Mouse (Mus musculus) spleen, adult 2 months (tissue): ENCODE results near the gene Dnajc8. TPM values are rescaled to one million over a fixed set of nuclear protein-coding genes. Genes with fewer than 3 reads are reported as not detected.

Experiments used
- DNase-seq, 2 experiments: peaks; one replicate each; pipeline versions ENCODE4 v3.0.0 to v3.0.0-alpha.2; 2012 to 2021; ENCODE audit warnings: low spot score in 2 of 2, low read depth in 1 of 2
- H3K27ac ChIP-seq: fragments of 200-500 bp; 2 replicates; pipeline ENCODE4 v1.5.1; 2012; ENCODE audit warnings: low read length, inconsistent platforms; ENCODE audit not compliant: insufficient read depth
- H3K27me3 ChIP-seq: fragments of 200-500 bp; 2 replicates; pipeline ENCODE4 v1.6.1; 2012; ENCODE audit warnings: mild to moderate bottlenecking, moderate library complexity, low read length, inconsistent platforms; ENCODE audit not compliant: control insufficient read depth, insufficient read depth
- H3K36me3 ChIP-seq: fragments of 200-500 bp; 2 replicates; pipeline ENCODE4 v1.6.1; 2012; ENCODE audit warnings: mild to moderate bottlenecking, low read length, inconsistent platforms; ENCODE audit not compliant: control insufficient read depth, insufficient read depth
- H3K4me1 ChIP-seq: fragments of 200-500 bp; 2 replicates; pipeline ENCODE4 v1.6.1; 2011; ENCODE audit warnings: inconsistent platforms; ENCODE audit not compliant: control insufficient read depth, insufficient read depth, insufficient read length
- H3K4me3 ChIP-seq: fragments of 200-500 bp; 2 replicates; pipeline ENCODE4 v1.5.1; 2011; ENCODE audit warnings: mild to moderate bottlenecking, inconsistent platforms; ENCODE audit not compliant: insufficient read depth, insufficient read length; ENCODE audit errors: extremely low read depth
- CTCF ChIP-seq: fragments of 200-500 bp; IDR thresholded peaks from 2 replicates; pipeline ENCODE4 v1.5.1; 2011; ENCODE audit warnings: mild to moderate bottlenecking, inconsistent platforms; ENCODE audit not compliant: insufficient read depth, insufficient read length, insufficient replicate concordance; ENCODE audit errors: extremely low read depth
- POLR2A ChIP-seq: fragments of 200-500 bp; IDR thresholded peaks from 2 replicates; pipeline ENCODE4 v1.6.1; 2011; ENCODE audit warnings: low read depth, low read length, inconsistent platforms
- WGBS: fragments of 180-500 bp; shearing (Covaris S2); methylation state at CpG from one replicate; pipeline ENCODE4 v1.1.7; 2018; 5-methylcytosine and 5-hydroxymethylcytosine counted together
- polyA plus RNA-seq: library from polyadenylated mRNA; depleted of rRNA; stranded (reverse); fragments of >200 nt; gene quantifications from 2 replicates; pipeline ENCODE4 v1.2.3, GENCODE M21; 2012

The Dnajc8 gene
- polyA plus RNA-seq, 1 experiment: 18.2 TPM

GRCm38 (mm10) chr4:132506250-132506649 is 29.1 kb upstream of the Dnajc8 start:
- Histone ChIP-seq H3K4me1 (peaks cover 3% of the 10 kb centered on the region; the same call in 1 of the 2 replicates), H3K36me3 (no peaks in the 10 kb centered on the region), H3K4me3 (no peak overlapping the region), H3K27ac (no peak overlapping the region), H3K27me3 (no peaks in the 10 kb centered on the region)
- WGBS: 94% methylated on average over 6 of the region's 6 CpGs
- TF ChIP-seq POLR2A (no peak), CTCF (no peak)
- no peak for DNase-seq

GRCm38 (mm10) chr4:132507210-132507609 is 28.1 kb upstream of the Dnajc8 start:
- Histone ChIP-seq H3K27me3 (no peaks in the 10 kb centered on the region), H3K4me3 (no peak overlapping the region), H3K4me1 (peaks cover 3% of the 10 kb centered on the region; the same call in 1 of the 2 replicates), H3K36me3 (no peaks in the 10 kb centered on the region), H3K27ac (no peak overlapping the region)
- no peak for TF ChIP-seq CTCF
- no peak for TF ChIP-seq POLR2A
- 86% methylated on average over 2 of the region's 2 CpGs for WGBS
- DNase-seq: no peak

- WGBS: 2% methylated on average over 47 of the region's 52 CpGs
- peak overlapping the region; percentile 31 for H3K27ac ChIP-seq
- no peaks in the 10 kb centered on the region for H3K36me3 ChIP-seq
- H3K4me3 ChIP-seq: peak overlapping the region; percentile 67
- H3K27me3 ChIP-seq: no peaks in the 10 kb centered on the region
- TF ChIP-seq POLR2A (no peak), CTCF (no peak)
- peaks cover 3% of the 10 kb centered on the region; the same call in 1 of the 2 replicates for H3K4me1 ChIP-seq
- peak in 1 of 2 experiments; percentile 23 for DNase-seq
Observed at GRCm38 (mm10) chr4:132509621-132510296, 25.6 kb upstream of the Dnajc8 start.

- TF ChIP-seq POLR2A (peak; percentile 97), CTCF (no peak)
- Histone ChIP-seq H3K27me3 (no peaks in the 10 kb centered on the region), H3K4me1 (no peaks in the 10 kb centered on the region; the same call in 1 of the 2 replicates), H3K27ac (peak within 1 kb of the TSS; percentile 31), H3K36me3 (no peaks in the 10 kb centered on the region), H3K4me3 (peak within 1 kb of the TSS; percentile 67)
- peak; percentile 95 to 98 for DNase-seq
- under 1% methylated on average over 32 of the region's 32 CpGs for WGBS
Observed at GRCm38 (mm10) chr4:132510352-132510798, 25.0 kb upstream of the Dnajc8 start, which contains the start of gene Sesn2. Gene Sesn2, minus strand, starts transcription at chr4:132510501.

- no peak overlapping the region for H3K4me3 ChIP-seq
- TF ChIP-seq POLR2A (no peak), CTCF (no peak)
- no peaks in the 10 kb centered on the region; the same call in 1 of the 2 replicates for H3K4me1 ChIP-seq
- no peaks in the 10 kb centered on the region for H3K36me3 ChIP-seq
- no peak for DNase-seq
- WGBS: 85% methylated on average over 3 of the region's 3 CpGs
- H3K27ac ChIP-seq: no peak overlapping the region
- H3K27me3 ChIP-seq: no peaks in the 10 kb centered on the region
Observed at GRCm38 (mm10) chr4:132512080-132512479, 23.3 kb upstream of the Dnajc8 start.

GRCm38 (mm10) chr4:132513395-132514273 is 21.7 kb upstream of the Dnajc8 start:
- Histone ChIP-seq H3K27ac (no peak overlapping the region), H3K27me3 (no peaks in the 10 kb centered on the region), H3K36me3 (no peaks in the 10 kb centered on the region), H3K4me1 (no peaks in the 10 kb centered on the region; the same call in 1 of the 2 replicates), H3K4me3 (no peak overlapping the region)
- TF ChIP-seq CTCF: no peak
- no peak for TF ChIP-seq POLR2A
- WGBS: 75% methylated on average over 14 of the region's 14 CpGs
- no peak for DNase-seq
